29 mouse cellular contexts compared by ENCODE assay signal in the genomic region with DNA sequence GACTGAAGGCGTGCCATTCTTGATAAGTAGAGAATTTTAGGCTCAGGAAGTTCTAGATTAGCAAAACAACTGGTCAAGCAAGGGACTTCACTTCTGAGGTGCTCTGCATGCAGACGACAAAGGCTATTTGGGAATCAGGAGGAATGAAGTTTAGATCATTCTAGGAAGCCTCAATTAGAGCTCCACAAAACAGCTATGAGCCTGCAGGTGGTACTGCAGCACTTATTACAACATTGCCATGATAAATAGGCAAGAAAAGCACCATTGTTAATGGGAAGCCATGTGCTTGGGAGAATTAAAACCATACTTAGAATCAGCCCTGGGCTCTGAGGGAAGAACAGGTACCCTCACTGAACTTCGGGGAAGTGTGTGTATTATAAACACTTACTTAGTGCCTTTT. TPM values are rescaled to one million over a fixed set of nuclear protein-coding genes. Genes with fewer than 3 reads are reported as not detected.
DNase-seq lines count a peak whose midpoint lies in the region; ATAC-seq and TF ChIP-seq lines count a peak whose summit lies in the region.
"Had no signal": no experiment of that assay in that cellular context is flagged by ENCODE, and none has a peak within 500 bp of the region (broad histone marks: within the 10 kb centered on the region; RNA-seq: fewer than 3 reads in every experiment).

No protein-coding gene starts in this region.

- H3K4me2 ChIP-seq in heart, embryonic 12.5 days = no peak overlapping the region
- no peak overlapping the region for H3K4me2 ChIP-seq in midbrain, postnatal 0 days (ENCODE audit: low read depth, low read length, poor library complexity, severe bottlenecking)
- no peak overlapping the region for H3K4me2 ChIP-seq in midbrain, embryonic 16.5 days (ENCODE audit: low read length)
- no peak overlapping the region for H3K4me2 ChIP-seq in stomach, postnatal 0 days (replicated peaks; ENCODE audit: low read depth)
- H3K4me2 ChIP-seq: embryonic facial prominence, embryonic 12.5 days; forebrain, embryonic 15.5 days; liver, embryonic 11.5 days; midbrain, embryonic 11.5 days; neural tube, embryonic 13.5 days; stomach, embryonic 15.5 days had no signal

- TF ChIP-seq EP300 in stomach, postnatal 0 days (optimal IDR thresholded peaks at IDR 0.05) = no peak

- H3K9ac ChIP-seq in heart, embryonic 12.5 days = no peak overlapping the region
- H3K9ac ChIP-seq in midbrain, postnatal 0 days (replicated peaks; ENCODE audit: low read length, poor library complexity, severe bottlenecking) = no peak overlapping the region
- no peak overlapping the region for H3K9ac ChIP-seq in midbrain, embryonic 16.5 days (ENCODE audit: low read depth, low read length)
- H3K9ac ChIP-seq in stomach, postnatal 0 days (ENCODE audit: low read length) = no peak overlapping the region
- H3K9ac ChIP-seq: embryonic facial prominence, embryonic 12.5 days; forebrain, embryonic 15.5 days; neural tube, embryonic 13.5 days; stomach, embryonic 15.5 days had no signal

- intact Hi-C loops in heart, postnatal 36 days (cut with DNase I) = no loop called here

- peak; percentile 51 for TF ChIP-seq CTCF in layer of hippocampus, adult 2 months (conservative IDR thresholded peaks at IDR 0.05)
- TF ChIP-seq CTCF in midbrain, postnatal 0 days (IDR thresholded peaks at IDR 0.05) = peak; percentile 32; the same call in 1 of the 2 replicates
- TF ChIP-seq CTCF in stomach, postnatal 0 days (IDR thresholded peaks at IDR 0.05; ENCODE audit: low read depth) = peak; percentile 34; the same call in 1 of the 2 replicates

- DNase-seq in heart, postnatal 36 days = no peak
- no peak for DNase-seq in layer of hippocampus, adult 2 months (ENCODE audit: low spot score in 2 of 2)
- no peak for DNase-seq in layer of hippocampus, adult 9-11 months
- DNase-seq in midbrain, postnatal 0 days (ENCODE audit: low spot score) = no peak
- DNase-seq in stomach, postnatal 0 days (ENCODE audit: low spot score) = no peak
- no peak for DNase-seq in adrenal gland, adult (ENCODE audit: inconsistent age in 2 of 2, low spot score in 1 of 2)
- DNase-seq: adrenal gland, postnatal 10 days; cerebellum, adult 9-10 months; cerebellum, postnatal 36 days; gastrocnemius, adult 2 months; gastrocnemius, postnatal 36 days; heart, adult 18-20 months; heart, postnatal 14 days; kidney, adult 11 months; kidney, postnatal 25 days; lung, adult 18-20 months; lung, postnatal 10 days; retina, postnatal 1 day; right cerebral cortex, postnatal 14 days; thymus, postnatal 14 days had no signal

- H3K36me3 ChIP-seq in heart, embryonic 12.5 days = no peaks in the 10 kb centered on the region
- H3K36me3 ChIP-seq in midbrain, postnatal 0 days (ENCODE audit: insufficient read depth, low read length) = no peaks in the 10 kb centered on the region
- H3K36me3 ChIP-seq in midbrain, embryonic 16.5 days (ENCODE audit: control insufficient read depth, insufficient read depth, low read length) = no peaks in the 10 kb centered on the region
- no peaks in the 10 kb centered on the region for H3K36me3 ChIP-seq in stomach, postnatal 0 days (ENCODE audit: control insufficient read depth, insufficient read depth, low read length)
- H3K36me3 ChIP-seq: embryonic facial prominence, embryonic 12.5 days; forebrain, embryonic 15.5 days; G1E; neural tube, embryonic 13.5 days; stomach, embryonic 15.5 days had no signal

- no peaks in the 10 kb centered on the region for H3K9me3 ChIP-seq in heart, embryonic 12.5 days (replicated peaks)
- H3K9me3 ChIP-seq in midbrain, postnatal 0 days (ENCODE audit: low read length) = no peaks in the 10 kb centered on the region
- H3K9me3 ChIP-seq in midbrain, embryonic 16.5 days (replicated peaks; ENCODE audit: control insufficient read depth, low read length, poor library complexity, severe bottlenecking) = no peaks in the 10 kb centered on the region
- H3K9me3 ChIP-seq in stomach, postnatal 0 days (ENCODE audit: control insufficient read depth, low read length) = no peaks in the 10 kb centered on the region
- H3K9me3 ChIP-seq: forebrain, embryonic 15.5 days; G1E; neural tube, embryonic 13.5 days; stomach, embryonic 15.5 days had no signal

- 47% methylated on average over 3 of the region's 3 CpGs for WGBS in heart, embryonic 12.5 days
- WGBS in midbrain, postnatal 0 days = 69% methylated on average over 3 of the region's 3 CpGs
- WGBS in midbrain, embryonic 16.5 days = 72% methylated on average over 3 of the region's 3 CpGs
- 55% methylated on average over 3 of the region's 3 CpGs for WGBS in stomach, postnatal 0 days

- peak overlapping the region; percentile 5; the same call in 1 of the 2 replicates for H3K27ac ChIP-seq in heart, embryonic 12.5 days (ENCODE audit: poor library complexity, severe bottlenecking)
- no peak overlapping the region for H3K27ac ChIP-seq in layer of hippocampus, adult 2 months
- H3K27ac ChIP-seq in midbrain, postnatal 0 days (ENCODE audit: low read depth, low read length) = no peak overlapping the region
- H3K27ac ChIP-seq in midbrain, embryonic 16.5 days (ENCODE audit: low read length) = no peak overlapping the region
- no peak overlapping the region for H3K27ac ChIP-seq in stomach, postnatal 0 days (replicated peaks)
- H3K27ac ChIP-seq: forebrain, embryonic 15.5 days; gastrocnemius, adult 2 months; neural tube, embryonic 13.5 days; stomach, embryonic 15.5 days had no signal

- H3K27me3 ChIP-seq in heart, embryonic 12.5 days (replicated peaks) = no peaks in the 10 kb centered on the region
- no peaks in the 10 kb centered on the region for H3K27me3 ChIP-seq in midbrain, postnatal 0 days (ENCODE audit: insufficient read depth, low read length)
- no peaks in the 10 kb centered on the region for H3K27me3 ChIP-seq in midbrain, embryonic 16.5 days (ENCODE audit: control insufficient read depth, insufficient read depth, low read depth, low read length)
- H3K27me3 ChIP-seq in stomach, postnatal 0 days (ENCODE audit: control insufficient read depth, insufficient read depth, low read length) = no peaks in the 10 kb centered on the region
- H3K27me3 ChIP-seq: embryonic facial prominence, embryonic 12.5 days; forebrain, embryonic 15.5 days; neural tube, embryonic 13.5 days; stomach, embryonic 15.5 days had no signal

- no peak overlapping the region for H3K4me3 ChIP-seq in heart, embryonic 12.5 days
- H3K4me3 ChIP-seq in layer of hippocampus, adult 2 months = no peak overlapping the region
- H3K4me3 ChIP-seq in midbrain, postnatal 0 days (ENCODE audit: low read depth, low read length) = no peak overlapping the region
- no peak overlapping the region for H3K4me3 ChIP-seq in midbrain, embryonic 16.5 days (ENCODE audit: low read depth, low read length)
- no peak overlapping the region for H3K4me3 ChIP-seq in stomach, postnatal 0 days (ENCODE audit: low read depth, low read length)
- H3K4me3 ChIP-seq: embryonic facial prominence, embryonic 12.5 days; forebrain, embryonic 15.5 days; gastrocnemius, adult 2 months; neural tube, embryonic 13.5 days; stomach, embryonic 15.5 days had no signal

- no peak for ATAC-seq in heart, embryonic 12.5 days (ENCODE audit: insufficient number of reproducible peaks, low FRiP score)
- no peak for ATAC-seq in midbrain, postnatal 0 days (ENCODE audit: low FRiP score)
- ATAC-seq in midbrain, embryonic 16.5 days = no peak
- no peak for ATAC-seq in stomach, postnatal 0 days (ENCODE audit: low FRiP score, low TSS enrichment)
- ATAC-seq: forebrain, embryonic 15.5 days had no signal

- peaks cover 43% of the 10 kb centered on the region for H3K4me1 ChIP-seq in heart, embryonic 12.5 days (replicated peaks)
- H3K4me1 ChIP-seq in midbrain, postnatal 0 days (ENCODE audit: insufficient read depth, low read length) = no peaks in the 10 kb centered on the region
- H3K4me1 ChIP-seq in midbrain, embryonic 16.5 days (ENCODE audit: control insufficient read depth, insufficient read depth, low read length) = no peaks in the 10 kb centered on the region
- no peaks in the 10 kb centered on the region for H3K4me1 ChIP-seq in stomach, postnatal 0 days (replicated peaks; ENCODE audit: control insufficient read depth, insufficient read depth)
- H3K4me1 ChIP-seq: forebrain, embryonic 15.5 days had no signal

RNA-seq across cellular contexts. Expression of gene Wipf1, which starts 36.0 kb away (rescaled TPM):
- 7.3 and 8.2 TPM in 2 replicates for polyA plus RNA-seq in heart, embryonic 12.5 days (2016; fragmentation: Nextera tagmentation; extraction: Ambion mirVana)
- 10 to 100 TPM; 15.4 to 15.5 TPM for total RNA-seq in heart, postnatal 36 days (2021)
- 1 to 10 TPM; 8.1 to 10.0 TPM for total RNA-seq in layer of hippocampus, adult 2 months (2021)
- total RNA-seq in midbrain, postnatal 0 days (2014; rRNA removed) = 1.8 and 4.3 TPM in 2 replicates
- polyA plus RNA-seq in midbrain, postnatal 0 days (2015; fragmentation: Nextera tagmentation; extraction: Ambion mirVana) = 2.1 and 2.4 TPM in 2 replicates
- polyA plus RNA-seq in midbrain, embryonic 16.5 days (2015; fragmentation: Nextera tagmentation; extraction: Ambion mirVana) = 2.1 and 2.6 TPM in 2 replicates
- 3.1 and 3.3 TPM in 2 replicates for polyA plus RNA-seq in stomach, postnatal 0 days (2015; fragmentation: Nextera tagmentation; extraction: Ambion mirVana)
